Mouse (Mus musculus): ENCODE results near the gene Got1. TPM values are rescaled to one million over a fixed set of nuclear protein-coding genes. Genes with fewer than 3 reads are reported as not detected.

Got1 gene
- total and polyA plus RNA-seq, 3 experiments = 131 to 228 (median 176) TPM

GRCm38 (mm10) chr19:43568298-43568697, 43.9 kb upstream of the Got1 start:
- Histone ChIP-seq H3K36me3 (replicated peaks in 1 of 2; ENCODE audit: control insufficient read depth in 1 of 2, insufficient read depth in 1 of 2, low read length in 1 of 2) (no peaks in the 10 kb centered on the region), H3K27me3 (replicated peaks) (peaks cover 1% of the 10 kb centered on the region), H3K4me3 (replicated peaks in 1 of 3; ENCODE audit: low read depth in 2 of 3, low read length in 2 of 3, poor library complexity in 1 of 3) (no peak overlapping the region), H3K4me1 (ENCODE audit: control insufficient read depth in 1 of 2, insufficient read depth in 2 of 2) (peaks cover 3 to 7% of the 10 kb centered on the region in 2 experiments), H3K9ac (ENCODE audit: insufficient read depth, low read depth) (no peak overlapping the region), H3K4me2 (ENCODE audit: insufficient read depth, low read depth, poor library complexity, severe bottlenecking) (no peak overlapping the region), H3K9me3 (replicated peaks; ENCODE audit: low read length) (no peaks in the 10 kb centered on the region), H3K79me2 (replicated peaks; ENCODE audit: control insufficient read depth, extremely low read depth, insufficient read depth, poor library complexity, severe bottlenecking) (no peaks in the 10 kb centered on the region), H3K27ac (ENCODE audit: insufficient read depth, low read depth) (no peak overlapping the region)
- in situ Hi-C loops (cut with MboI; ENCODE audit: low pct_ligation_motif_present, low pct_unique_long_range_greater_than_20kb, low sequenced_read_pairs) (no loop called here), dilution Hi-C loops (cut with MboI; ENCODE audit: extremely low pct_ligation_motif_present, extremely low pct_unique_long_range_greater_than_20kb, low sequenced_read_pairs) (no loop called here)
- TF ChIP-seq IRF4 (IDR thresholded peaks at IDR 0.05; ENCODE audit: low read depth, low read length) (no peak), CTCF (conservative IDR thresholded peaks at IDR 0.05 in 1 of 2, IDR thresholded peaks at IDR 0.05 in 1 of 2; ENCODE audit: low read depth in 2 of 2, low read length in 2 of 2) (peak; percentile 37 to 60; a peak in 3 of 4 replicates), ZC3H11A (IDR thresholded peaks at IDR 0.05; ENCODE audit: low read depth, low read length) (no peak), MEF2A (IDR thresholded peaks at IDR 0.05; ENCODE audit: borderline replicate concordance, low read depth, low read length) (no peak), ETS1 (conservative IDR thresholded peaks at IDR 0.05; ENCODE audit: low read depth, low read length) (no peak), KAT2A (IDR thresholded peaks at IDR 0.05; ENCODE audit: insufficient replicate concordance, low read length) (no peak), BHLHE40 (IDR thresholded peaks at IDR 0.05; ENCODE audit: low read depth, low read length) (no peak), SMC3 (IDR thresholded peaks at IDR 0.05; ENCODE audit: low read depth, low read length) (peak; percentile 36), RAD21 (IDR thresholded peaks at IDR 0.05; ENCODE audit: low read depth, low read length) (peak; percentile 21), UBTF (IDR thresholded peaks at IDR 0.05; ENCODE audit: low read depth, low read length) (no peak)
- DNase-seq (ENCODE audit: extremely low read depth) = peak; percentile 16

GRCm38 (mm10) chr19:43563166-43563565, 38.8 kb upstream of the Got1 start:
- Histone ChIP-seq H3K9me3 (replicated peaks; ENCODE audit: low read length) (no peaks in the 10 kb centered on the region), H3K27ac (ENCODE audit: insufficient read depth, low read depth) (no peak overlapping the region), H3K4me1 (ENCODE audit: control insufficient read depth in 1 of 2, insufficient read depth in 2 of 2) (no peaks in the 10 kb centered on the region), H3K36me3 (replicated peaks in 1 of 2; ENCODE audit: control insufficient read depth in 1 of 2, insufficient read depth in 1 of 2, low read length in 1 of 2) (no peaks in the 10 kb centered on the region), H3K9ac (ENCODE audit: insufficient read depth, low read depth) (no peak overlapping the region), H3K27me3 (replicated peaks) (no peaks in the 10 kb centered on the region), H3K4me2 (ENCODE audit: insufficient read depth, low read depth, poor library complexity, severe bottlenecking) (no peak overlapping the region), H3K4me3 (replicated peaks in 1 of 3; ENCODE audit: low read depth in 2 of 3, low read length in 2 of 3, poor library complexity in 1 of 3) (no peak overlapping the region), H3K79me2 (replicated peaks; ENCODE audit: control insufficient read depth, extremely low read depth, insufficient read depth, poor library complexity, severe bottlenecking) (no peaks in the 10 kb centered on the region)
- dilution Hi-C loops (cut with MboI; ENCODE audit: extremely low pct_ligation_motif_present, extremely low pct_unique_long_range_greater_than_20kb, low sequenced_read_pairs) = no loop called here
- in situ Hi-C loops (cut with MboI; ENCODE audit: low pct_ligation_motif_present, low pct_unique_long_range_greater_than_20kb, low sequenced_read_pairs) = no loop called here
- DNase-seq (ENCODE audit: extremely low read depth) = no peak
- TF ChIP-seq USF2 (conservative IDR thresholded peaks at IDR 0.05; ENCODE audit: low read depth, low read length) (no peak), MAX (IDR thresholded peaks at IDR 0.05; ENCODE audit: low read length) (no peak), KAT2A (IDR thresholded peaks at IDR 0.05; ENCODE audit: insufficient replicate concordance, low read length) (no peak), ZNF384 (IDR thresholded peaks at IDR 0.05; ENCODE audit: low read depth, low read length) (no peak), JUND (conservative IDR thresholded peaks at IDR 0.05; ENCODE audit: low read depth, low read length) (no peak), GABPA (IDR thresholded peaks at IDR 0.05; ENCODE audit: insufficient replicate concordance, low read depth, low read length) (no peak), SIN3A (IDR thresholded peaks at IDR 0.05; ENCODE audit: low read length) (no peak), E2F4 (IDR thresholded peaks at IDR 0.05; ENCODE audit: insufficient replicate concordance, low read depth, low read length) (no peak), ZC3H11A (IDR thresholded peaks at IDR 0.05; ENCODE audit: low read depth, low read length) (no peak), POLR2A (IDR thresholded peaks at IDR 0.05; ENCODE audit: low read depth, low read length) (no peak), POLR2AphosphoS2 (IDR thresholded peaks at IDR 0.05; ENCODE audit: low read depth, low read length) (no peak), EP300 (IDR thresholded peaks at IDR 0.05; ENCODE audit: low read length) (no peak), MYC (IDR thresholded peaks at IDR 0.05; ENCODE audit: low read depth, low read length) (no peak), MXI1 (IDR thresholded peaks at IDR 0.05; ENCODE audit: low read depth, low read length) (no peak), RCOR1 (conservative IDR thresholded peaks at IDR 0.05; ENCODE audit: low read depth, low read length) (no peak), IRF4 (IDR thresholded peaks at IDR 0.05; ENCODE audit: low read depth, low read length) (no peak), SMC3 (IDR thresholded peaks at IDR 0.05; ENCODE audit: low read depth, low read length) (no peak)
